Mouse (Mus musculus): ENCODE results near the gene Acp7. TPM values are rescaled to one million over a fixed set of nuclear protein-coding genes. Genes with fewer than 3 reads are reported as not detected.

The Acp7 gene
- total and polyA plus RNA-seq, 2 experiments from 2014 or later, result 0.22 to 2.6 TPM

DNA sequence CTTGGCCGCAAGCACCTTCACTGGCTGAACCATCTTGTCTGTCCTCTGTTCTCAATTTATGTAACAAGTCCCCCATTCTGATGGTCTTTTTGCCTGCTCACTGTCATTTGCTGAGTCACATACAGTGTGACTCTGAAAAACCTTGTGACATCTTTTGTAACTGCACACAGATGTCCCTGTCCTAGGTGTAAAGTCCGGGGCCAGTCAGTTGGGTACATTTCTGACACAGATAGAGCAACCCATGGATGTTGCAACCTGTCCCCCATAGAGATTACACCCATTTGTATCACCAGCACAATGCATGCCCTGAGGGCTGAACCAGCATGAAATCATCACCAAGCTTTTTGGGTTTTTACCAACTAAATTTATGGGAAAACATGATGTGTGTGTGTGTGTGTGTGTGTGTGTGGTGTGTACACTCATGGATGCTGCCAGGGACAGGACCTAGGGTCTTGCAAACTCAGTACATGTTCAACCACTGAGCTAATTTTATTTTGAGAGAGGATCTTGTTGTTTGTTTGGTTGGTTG lies 14.9 kb upstream of the Acp7 start:
- H3K4me1 ChIP-seq (ENCODE audit: insufficient read depth, low read length), result no peaks in the 10 kb centered on the region
- ATAC-seq (ENCODE audit: low FRiP score) (no peak), DNase-seq (ENCODE audit: low spot score) (no peak)
- TF ChIP-seq CTCF (IDR thresholded peaks at IDR 0.05), result no peak
- H3K9ac ChIP-seq (replicated peaks; ENCODE audit: low read length, poor library complexity, severe bottlenecking), result no peak overlapping the region
- no peak overlapping the region for H3K4me3 ChIP-seq (ENCODE audit: low read depth, low read length)
- H3K27ac ChIP-seq (ENCODE audit: low read depth, low read length), result no peak overlapping the region
- no peak overlapping the region for H3K4me2 ChIP-seq (ENCODE audit: low read depth, low read length, poor library complexity, severe bottlenecking)
- H3K9me3 ChIP-seq (ENCODE audit: low read length), result no peaks in the 10 kb centered on the region
- no peaks in the 10 kb centered on the region for H3K27me3 ChIP-seq (ENCODE audit: insufficient read depth, low read length)
- WGBS, result 89% methylated on average over 2 of the region's 2 CpGs
- H3K36me3 ChIP-seq (ENCODE audit: insufficient read depth, low read length), result no peaks in the 10 kb centered on the region

DNA sequence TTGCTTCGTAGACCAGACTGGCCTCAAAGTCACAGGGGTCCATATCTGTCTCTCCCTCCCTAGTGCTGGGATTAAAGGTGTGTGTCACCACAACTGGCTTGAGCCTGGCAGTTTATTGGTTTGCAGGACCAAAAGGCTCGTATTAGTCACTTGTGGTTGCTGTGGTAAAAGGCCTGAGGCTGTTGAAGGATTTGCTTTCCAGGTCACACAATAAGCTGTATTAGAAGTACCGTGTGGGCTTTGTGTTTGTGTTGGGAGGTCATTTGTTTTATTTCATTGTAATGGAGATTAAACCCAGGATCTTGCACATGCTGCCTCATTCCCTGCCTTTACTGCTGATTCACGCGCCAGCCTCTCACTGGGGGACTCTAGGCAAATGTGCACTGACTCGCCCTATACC lies 14.2 kb upstream of the Acp7 start:
- no peak for ATAC-seq (ENCODE audit: low FRiP score)
- no peaks in the 10 kb centered on the region for H3K9me3 ChIP-seq (ENCODE audit: low read length)
- H3K36me3 ChIP-seq (ENCODE audit: insufficient read depth, low read length), result no peaks in the 10 kb centered on the region
- H3K4me3 ChIP-seq (ENCODE audit: low read depth, low read length), result no peak overlapping the region
- no peak for DNase-seq (ENCODE audit: low spot score)
- 42% methylated on average over 6 of the region's 6 CpGs for WGBS
- no peaks in the 10 kb centered on the region for H3K4me1 ChIP-seq (ENCODE audit: insufficient read depth, low read length)
- H3K27ac ChIP-seq (ENCODE audit: low read depth, low read length), result no peak overlapping the region
- TF ChIP-seq CTCF (IDR thresholded peaks at IDR 0.05), result no peak
- H3K9ac ChIP-seq (replicated peaks; ENCODE audit: low read length, poor library complexity, severe bottlenecking), result no peak overlapping the region
- no peaks in the 10 kb centered on the region for H3K27me3 ChIP-seq (ENCODE audit: insufficient read depth, low read length)
- no peak overlapping the region for H3K4me2 ChIP-seq (ENCODE audit: low read depth, low read length, poor library complexity, severe bottlenecking)

DNA sequence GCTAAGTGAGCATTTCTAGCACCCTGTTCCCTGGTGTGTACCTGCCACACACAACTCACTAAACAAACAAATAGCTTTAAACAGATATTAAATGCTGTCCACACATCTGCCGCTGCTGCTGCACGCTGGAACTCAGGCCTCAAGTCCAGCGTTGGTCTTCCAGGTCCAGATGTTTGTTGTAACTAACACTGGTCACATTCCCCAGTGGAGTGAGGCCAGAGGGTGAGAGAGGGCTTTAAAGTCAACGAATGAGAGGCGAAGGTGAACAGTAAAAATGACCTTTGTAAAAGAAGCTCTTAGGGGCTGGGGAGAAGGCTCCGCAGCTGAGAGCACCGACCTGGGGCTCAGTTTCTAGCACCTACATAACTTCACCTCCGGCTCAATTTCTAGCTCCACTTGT lies 10.4 kb upstream of the Acp7 start:
- H3K9me3 ChIP-seq (ENCODE audit: low read length), result no peaks in the 10 kb centered on the region
- H3K4me3 ChIP-seq (ENCODE audit: low read depth, low read length), result no peak overlapping the region
- ATAC-seq (ENCODE audit: low FRiP score) (no peak), DNase-seq (ENCODE audit: low spot score) (no peak)
- no peak overlapping the region for H3K27ac ChIP-seq (ENCODE audit: low read depth, low read length)
- no peak for TF ChIP-seq CTCF (IDR thresholded peaks at IDR 0.05)
- no peaks in the 10 kb centered on the region for H3K27me3 ChIP-seq (ENCODE audit: insufficient read depth, low read length)
- no peaks in the 10 kb centered on the region for H3K4me1 ChIP-seq (ENCODE audit: insufficient read depth, low read length)
- no peaks in the 10 kb centered on the region for H3K36me3 ChIP-seq (ENCODE audit: insufficient read depth, low read length)
- 87% methylated on average over 8 of the region's 8 CpGs for WGBS
- H3K4me2 ChIP-seq (ENCODE audit: low read depth, low read length, poor library complexity, severe bottlenecking), result no peak overlapping the region
- H3K9ac ChIP-seq (replicated peaks; ENCODE audit: low read length, poor library complexity, severe bottlenecking), result no peak overlapping the region

DNA sequence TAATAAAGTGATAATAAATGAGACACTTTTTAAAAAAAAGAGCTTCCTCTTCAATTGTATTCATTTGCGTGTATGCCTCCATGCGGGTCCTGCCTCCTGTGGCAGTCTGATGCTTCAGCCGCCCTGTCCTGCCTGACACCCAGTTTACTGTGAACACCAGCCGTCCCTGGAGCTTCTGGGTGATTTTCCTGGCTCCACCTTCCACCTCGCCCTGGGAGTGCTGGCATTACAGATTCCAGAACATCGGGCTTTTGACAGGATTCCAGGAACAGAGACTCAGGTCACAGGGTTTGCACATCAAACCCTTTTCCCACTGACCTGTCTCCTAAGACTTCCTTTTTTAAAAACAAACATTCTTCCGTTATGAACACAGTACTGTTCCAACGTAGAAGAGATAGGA lies 6.4 kb upstream of the Acp7 start:
- DNase-seq (ENCODE audit: low spot score) (no peak), ATAC-seq (ENCODE audit: low FRiP score) (no peak)
- Histone ChIP-seq H3K9me3 (ENCODE audit: low read length) (0 out of 2 replicates have a peak, but pooled peaks cover 3% of the 10 kb centered on the region), H3K4me2 (ENCODE audit: low read depth, low read length, poor library complexity, severe bottlenecking) (no peak overlapping the region), H3K9ac (replicated peaks; ENCODE audit: low read length, poor library complexity, severe bottlenecking) (no peak overlapping the region), H3K27me3 (ENCODE audit: insufficient read depth, low read length) (no peaks in the 10 kb centered on the region), H3K36me3 (ENCODE audit: insufficient read depth, low read length) (no peaks in the 10 kb centered on the region), H3K27ac (ENCODE audit: low read depth, low read length) (no peak overlapping the region), H3K4me3 (ENCODE audit: low read depth, low read length) (no peak overlapping the region), H3K4me1 (ENCODE audit: insufficient read depth, low read length) (no peaks in the 10 kb centered on the region)
- WGBS, result 30% methylated on average over 8 of the region's 8 CpGs
- no peak for TF ChIP-seq CTCF (IDR thresholded peaks at IDR 0.05)

DNA sequence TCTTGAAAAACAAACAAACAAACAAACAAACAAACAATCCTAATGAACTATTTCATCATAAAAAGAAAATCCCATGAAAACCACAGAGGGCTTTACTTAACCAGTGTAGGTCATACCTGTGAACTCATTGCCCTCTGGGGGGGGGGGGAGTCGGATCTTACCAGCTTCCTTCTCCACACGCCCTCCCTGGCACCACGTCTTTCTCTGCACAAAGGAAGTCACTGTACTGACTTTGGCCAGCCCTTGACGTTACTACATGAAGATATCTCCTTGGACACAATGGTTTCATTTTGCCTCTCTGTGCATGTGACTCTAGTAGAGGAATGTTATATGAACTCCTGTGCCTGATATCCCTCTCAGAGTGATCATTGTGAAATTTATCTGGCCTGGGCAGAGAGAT lies 3.0 kb upstream of the Acp7 start:
- H3K27ac ChIP-seq (ENCODE audit: low read depth, low read length), result no peak overlapping the region
- ATAC-seq (ENCODE audit: low FRiP score), result no peak
- peaks cover 5% of the 10 kb centered on the region; the same call in 1 of the 2 replicates for H3K4me1 ChIP-seq (ENCODE audit: insufficient read depth, low read length)
- H3K9me3 ChIP-seq (ENCODE audit: low read length), result 0 out of 2 replicates have a peak, but pooled peaks cover 3% of the 10 kb centered on the region
- peaks cover 19% of the 10 kb centered on the region for H3K27me3 ChIP-seq (ENCODE audit: insufficient read depth, low read length)
- H3K4me3 ChIP-seq (ENCODE audit: low read depth, low read length), result no peak overlapping the region
- DNase-seq (ENCODE audit: low spot score), result no peak
- 78% methylated on average over 3 of the region's 4 CpGs for WGBS
- TF ChIP-seq CTCF (IDR thresholded peaks at IDR 0.05), result no peak
- H3K9ac ChIP-seq (replicated peaks; ENCODE audit: low read length, poor library complexity, severe bottlenecking), result no peak overlapping the region
- no peak overlapping the region for H3K4me2 ChIP-seq (ENCODE audit: low read depth, low read length, poor library complexity, severe bottlenecking)
- no peaks in the 10 kb centered on the region for H3K36me3 ChIP-seq (ENCODE audit: insufficient read depth, low read length)

DNA sequence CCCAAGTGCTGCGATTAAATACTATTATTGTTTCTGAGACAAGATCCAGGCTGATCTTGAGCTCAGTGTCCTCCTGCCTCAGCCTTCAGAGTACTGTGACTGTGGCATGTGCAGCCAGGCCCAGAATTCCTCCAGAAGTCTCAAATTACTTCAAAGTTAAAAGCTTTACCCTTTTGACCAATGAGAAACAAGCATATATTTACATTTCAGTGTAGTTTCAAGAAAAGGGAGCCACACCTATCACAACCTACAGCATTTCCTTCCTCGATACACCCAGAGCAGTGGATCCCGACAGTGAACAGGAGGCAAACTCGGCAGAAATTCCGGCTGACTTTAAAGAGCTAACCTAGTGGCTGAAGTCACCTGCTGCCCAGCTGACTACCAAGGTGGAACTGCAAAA lies 6.3 kb downstream of the Acp7 start:
- no peak overlapping the region for H3K4me2 ChIP-seq (ENCODE audit: low read depth, low read length, poor library complexity, severe bottlenecking)
- no peak overlapping the region for H3K4me3 ChIP-seq (ENCODE audit: low read depth, low read length)
- H3K9ac ChIP-seq (replicated peaks; ENCODE audit: low read length, poor library complexity, severe bottlenecking), result no peak overlapping the region
- TF ChIP-seq CTCF (IDR thresholded peaks at IDR 0.05), result no peak
- no peak overlapping the region for H3K27ac ChIP-seq (ENCODE audit: low read depth, low read length)
- WGBS, result 83% methylated on average over 5 of the region's 5 CpGs
- peaks cover 9% of the 10 kb centered on the region for H3K27me3 ChIP-seq (ENCODE audit: insufficient read depth, low read length)
- DNase-seq (ENCODE audit: low spot score), result no peak
- H3K4me1 ChIP-seq (ENCODE audit: insufficient read depth, low read length), result no peaks in the 10 kb centered on the region
- H3K9me3 ChIP-seq (ENCODE audit: low read length), result no peaks in the 10 kb centered on the region
- no peaks in the 10 kb centered on the region for H3K36me3 ChIP-seq (ENCODE audit: insufficient read depth, low read length)
- ATAC-seq (ENCODE audit: low FRiP score), result no peak

All from midbrain, postnatal 0 days (tissue).